Mouse (Mus musculus): ENCODE results near the gene Tdpoz5. TPM values are rescaled to one million over a fixed set of nuclear protein-coding genes. Genes with fewer than 3 reads are reported as not detected.
"Not testable (repeated sequence)": the region's sequence is repeated elsewhere in the genome, so short reads cannot be mapped to it uniquely, and the experiment has no call there.

Tdpoz5 gene
- not detected in 2 replicates for polyA plus RNA-seq (2015; fragmentation: Nextera tagmentation; extraction: Ambion mirVana)

DNA sequence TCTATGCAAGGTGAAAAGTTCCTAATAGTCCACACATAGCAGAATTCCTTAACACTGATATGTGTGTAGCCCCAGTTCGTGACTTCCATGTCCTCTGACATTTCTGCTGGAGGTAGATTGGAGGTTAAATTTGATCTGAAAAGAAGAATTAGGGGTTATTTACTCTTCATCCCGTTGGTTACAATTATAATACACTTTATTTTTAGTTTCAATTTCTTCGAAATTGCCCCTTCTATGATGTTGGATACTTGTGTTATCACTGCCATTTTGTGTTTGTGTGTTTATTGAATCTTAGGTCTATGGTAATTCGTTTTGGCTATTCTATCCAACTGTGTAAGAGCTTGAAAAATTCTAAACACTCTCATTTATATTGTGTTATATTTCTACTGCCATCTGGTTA lies at the start of gene Tdpoz5:
Gene Tdpoz5 (minus strand): TSS at position 101 of the 400 bp plus-strand sequence.
- DNase-seq (ENCODE audit: low spot score): not testable (repeated sequence)

DNA sequence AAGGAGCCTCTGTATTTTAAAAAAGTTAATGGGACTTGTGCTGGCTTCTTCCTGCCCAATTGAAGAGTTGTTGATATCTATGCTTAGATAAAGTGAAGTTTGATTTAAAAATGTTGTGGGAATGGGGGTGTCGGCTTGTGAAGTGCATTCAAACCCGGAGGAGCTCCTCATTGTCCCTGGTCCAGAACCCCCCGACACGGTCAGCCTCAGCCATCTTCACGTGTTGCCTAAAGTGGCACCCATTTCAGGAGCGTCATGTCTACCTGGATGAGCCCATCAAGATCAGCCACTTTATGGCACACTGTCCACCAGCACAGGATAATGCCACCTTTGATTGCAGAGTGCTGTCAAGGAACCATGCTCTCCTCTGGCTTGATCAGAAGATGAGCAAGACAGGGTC lies 7.8 kb upstream of the Tdpoz5 start:
- DNase-seq (ENCODE audit: low spot score): not testable (repeated sequence)

DNA sequence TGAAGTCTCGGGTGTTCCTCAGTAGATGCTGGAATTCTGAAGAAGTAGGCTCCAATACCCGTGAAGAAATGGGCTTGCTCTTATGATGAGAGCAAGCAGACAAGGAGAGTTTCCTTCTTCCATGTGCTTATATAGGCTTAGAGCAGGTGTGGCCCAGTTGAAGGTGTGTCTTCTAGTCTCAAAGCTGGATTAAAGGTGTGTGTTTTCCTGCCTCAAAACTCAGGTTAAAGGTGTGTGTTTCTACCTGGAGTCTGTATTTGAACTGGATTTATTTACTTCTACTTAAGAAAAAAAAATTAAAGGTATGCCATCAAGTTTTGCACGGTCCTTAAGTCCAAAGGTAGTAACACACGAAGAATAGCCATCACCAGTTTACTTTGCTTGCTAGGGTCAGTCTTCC lies 17.7 kb downstream of the Tdpoz5 start, which contains the start of gene Gm9117:
Gene Gm9117 (minus strand): TSS at position 101 of the 400 bp plus-strand sequence.
- DNase-seq (ENCODE audit: low spot score): not testable (repeated sequence)

DNA sequence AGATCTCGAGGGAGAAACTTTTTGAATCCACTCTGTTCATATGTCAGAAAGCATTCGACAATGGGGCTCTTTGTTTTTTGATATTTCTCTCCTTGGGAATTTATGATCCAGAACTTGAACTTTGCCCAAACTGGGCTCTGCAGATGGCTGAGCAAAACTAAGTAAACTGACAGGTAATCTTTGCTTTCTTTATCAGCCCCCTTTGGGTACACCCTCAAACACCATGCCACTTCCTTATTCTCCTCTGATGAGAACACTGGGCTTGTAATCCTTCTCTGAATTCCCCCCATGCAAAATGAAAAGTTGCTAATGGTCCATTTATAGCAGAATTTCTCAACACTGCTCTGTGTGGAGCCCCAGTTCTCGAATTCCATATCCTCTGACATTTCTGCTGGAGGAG lies 22.7 kb downstream of the Tdpoz5 start:
- not testable (repeated sequence) for DNase-seq (ENCODE audit: low spot score)

Other genes with a start within 250 kb of the Tdpoz5 start
- gene Gm5773, start 188.3 kb downstream of the Tdpoz5 start, polyA plus RNA-seq (2015; fragmentation: Nextera tagmentation; extraction: Ambion mirVana): not detected in 2 replicates
- gene Tdpoz4, start 164.9 kb downstream of the Tdpoz5 start, polyA plus RNA-seq (2015; fragmentation: Nextera tagmentation; extraction: Ambion mirVana): not detected in 2 replicates
- not detected in 2 replicates for gene Tdpoz3, start 135.3 kb downstream of the Tdpoz5 start, polyA plus RNA-seq (2015; fragmentation: Nextera tagmentation; extraction: Ambion mirVana)
- gene Gm9117, start 17.8 kb downstream of the Tdpoz5 start, polyA plus RNA-seq (2015; fragmentation: Nextera tagmentation; extraction: Ambion mirVana): not detected in 2 replicates
- gene Gm9125, start 93.6 kb upstream of the Tdpoz5 start, polyA plus RNA-seq (2015; fragmentation: Nextera tagmentation; extraction: Ambion mirVana): 0.08 TPM in 1 of 2 replicates, not detected in the other
- gene Gm10697, start 111.3 kb upstream of the Tdpoz5 start, polyA plus RNA-seq (2015; fragmentation: Nextera tagmentation; extraction: Ambion mirVana): not detected in 2 replicates
- gene Gm10696, start 216.9 kb upstream of the Tdpoz5 start, polyA plus RNA-seq (2015; fragmentation: Nextera tagmentation; extraction: Ambion mirVana): 0.08 TPM in 1 of 2 replicates, not detected in the other
- 0.08 TPM in 1 of 2 replicates, not detected in the other for gene Gm5286, start 235.4 kb upstream of the Tdpoz5 start, polyA plus RNA-seq (2015; fragmentation: Nextera tagmentation; extraction: Ambion mirVana)